Mouse (Mus musculus) stomach, postnatal 0 days (tissue): ENCODE data around the gene Scaper. TPM values are rescaled to one million over a fixed set of nuclear protein-coding genes. Genes with fewer than 3 reads are reported as not detected.

Experiments used
- ATAC-seq: fragments of 200-750 bp; cut with Nextera tagmentation; 2 replicates; pipeline ENCODE4 v1.8.0; 2017; ENCODE audit not compliant: low FRiP score, low TSS enrichment
- DNase-seq: peaks from one replicate; pipeline ENCODE4 v3.0.0-alpha.2; 2016; ENCODE audit warnings: low spot score
- H3K27ac ChIP-seq: fragments of 300-500 bp; sonication (generic); replicated peaks from 2 replicates; pipeline ENCODE4 v1.5.1; 2014; ENCODE audit warnings: mild to moderate bottlenecking, control low read depth
- H3K27me3 ChIP-seq: fragments of 300-500 bp; sonication (generic); 2 replicates; pipeline ENCODE4 v1.6.1; 2014; ENCODE audit warnings: low read length; ENCODE audit not compliant: control insufficient read depth, insufficient read depth
- H3K36me3 ChIP-seq: fragments of 300-500 bp; sonication (generic); 2 replicates; pipeline ENCODE4 v1.6.1; 2014; ENCODE audit warnings: low read length, mixed read lengths; ENCODE audit not compliant: control insufficient read depth, insufficient read depth
- H3K4me1 ChIP-seq: fragments of 300-500 bp; sonication (generic); replicated peaks from 2 replicates; pipeline ENCODE4 v1.6.1; 2014; ENCODE audit warnings: antibody characterized with exemption; ENCODE audit not compliant: control insufficient read depth, insufficient read depth
- H3K4me2 ChIP-seq: fragments of 300-500 bp; sonication (generic); replicated peaks from 2 replicates; pipeline ENCODE4 v1.6.1; 2014; ENCODE audit warnings: low read depth, mild to moderate bottlenecking, control low read depth, moderate library complexity
- H3K4me3 ChIP-seq: fragments of 300-500 bp; sonication (generic); 2 replicates; pipeline ENCODE4 v1.5.1; 2014; ENCODE audit warnings: low read depth, low read length, control low read depth
- H3K9ac ChIP-seq: fragments of 300-500 bp; sonication (generic); 2 replicates; pipeline ENCODE4 v1.6.1; 2014; ENCODE audit warnings: mild to moderate bottlenecking, low read length, control low read depth, mixed read lengths
- H3K9me3 ChIP-seq: fragments of 300-500 bp; sonication (generic); 2 replicates; pipeline ENCODE4 v1.6.1; 2016; ENCODE audit warnings: low read length; ENCODE audit not compliant: control insufficient read depth
- CTCF ChIP-seq: IDR thresholded peaks from 2 replicates; pipeline ENCODE4 v1.5.1; 2016; ENCODE audit warnings: antibody characterized with exemption, low read depth, mild to moderate bottlenecking, moderate library complexity
- EP300 ChIP-seq: optimal IDR thresholded peaks from 2 replicates; pipeline ENCODE3; 2016; ENCODE audit warnings: antibody characterized with exemption
- WGBS: fragments of 180-500 bp; shearing (Covaris S2); extraction: QIAGEN DNeasy Blood & Tissue Kit; methylation state at CpG from one replicate; pipeline ENCODE4 v1.1.7; 2014; 5-methylcytosine and 5-hydroxymethylcytosine counted together
- polyA plus RNA-seq: library from polyadenylated mRNA; unstranded; fragments of >200 nt; fragmentation: Nextera tagmentation; extraction: Ambion mirVana; gene quantifications from 2 replicates; pipeline ENCODE4 v1.2.1, GENCODE M21; 2015

Gene Scaper
- 5.6 and 5.9 TPM in 2 replicates for polyA plus RNA-seq

- no peaks in the 10 kb centered on the region for H3K9me3 ChIP-seq
- ATAC-seq (peak; percentile 97), DNase-seq (peak; percentile 95)
- H3K4me3 ChIP-seq: peak within 1 kb of the TSS; percentile 78
- H3K4me1 ChIP-seq: no peaks in the 10 kb centered on the region
- H3K36me3 ChIP-seq: no peaks in the 10 kb centered on the region
- WGBS: under 1% methylated on average over 46 of the region's 60 CpGs
- peak within 1 kb of the TSS; percentile 86 for H3K27ac ChIP-seq
- no peaks in the 10 kb centered on the region for H3K27me3 ChIP-seq
- TF ChIP-seq CTCF: peak; percentile 64
- no peak for TF ChIP-seq EP300
- peak within 1 kb of the TSS; percentile 88 for H3K9ac ChIP-seq
- H3K4me2 ChIP-seq: peak within 1 kb of the TSS; percentile 77
Measured at GRCm38 (mm10) chr9:55937664-55938617, at the start of gene Scaper. Gene Scaper, minus strand, starts transcription at chr9:55938119.

- Histone ChIP-seq H3K4me3 (no peak overlapping the region), H3K27ac (no peak overlapping the region), H3K9ac (no peak overlapping the region), H3K4me2 (no peak overlapping the region), H3K4me1 (no peaks in the 10 kb centered on the region), H3K36me3 (no peaks in the 10 kb centered on the region), H3K9me3 (no peaks in the 10 kb centered on the region), H3K27me3 (no peaks in the 10 kb centered on the region)
- ATAC-seq: no peak
- peak; percentile 70 for TF ChIP-seq CTCF
- no peak for TF ChIP-seq EP300
- WGBS: 29% methylated on average over 1 of the region's 1 CpGs
- peak; percentile 17 for DNase-seq
Measured at GRCm38 (mm10) chr9:55946819-55947218, 8.9 kb upstream of the Scaper start.

- no peak overlapping the region for H3K4me3 ChIP-seq
Measured at GRCm38 (mm10) chr9:55941356-55941755, 3.4 kb upstream of the Scaper start.

GRCm38 (mm10) chr9:55938618-55938985, 683 bp upstream of the Scaper start:
- 14% methylated on average over 6 of the region's 6 CpGs for WGBS
- H3K4me3 ChIP-seq: peak overlapping the region; percentile 78
- no peaks in the 10 kb centered on the region for H3K9me3 ChIP-seq
- no peaks in the 10 kb centered on the region for H3K4me1 ChIP-seq
- no peak for DNase-seq
- no peaks in the 10 kb centered on the region for H3K36me3 ChIP-seq
- H3K4me2 ChIP-seq: peak overlapping the region; percentile 77
- TF ChIP-seq EP300 (no peak), CTCF (no peak)
- H3K27me3 ChIP-seq: no peaks in the 10 kb centered on the region
- peak overlapping the region; percentile 88 for H3K9ac ChIP-seq
- no peak for ATAC-seq
- peak overlapping the region; percentile 86; the same call in 1 of the 2 replicates for H3K27ac ChIP-seq

More at GRCm38 (mm10) chr9:55941356-55941755, 3.4 kb upstream of the Scaper start:
- H3K9me3 ChIP-seq: no peaks in the 10 kb centered on the region
- ATAC-seq: no peak
- no peaks in the 10 kb centered on the region for H3K36me3 ChIP-seq
- no peaks in the 10 kb centered on the region for H3K27me3 ChIP-seq
- H3K27ac ChIP-seq: no peak overlapping the region
- no peak for DNase-seq
- H3K4me2 ChIP-seq: no peak overlapping the region
- TF ChIP-seq EP300 (no peak), CTCF (no peak)
- H3K4me1 ChIP-seq: no peaks in the 10 kb centered on the region
- 0 out of 2 replicates have a peak overlapping the region, but pooled peaks have one; percentile 18 for H3K9ac ChIP-seq

GRCm38 (mm10) chr9:55937224-55937663, 675 bp downstream of the Scaper start:
- H3K4me3 ChIP-seq: peak overlapping the region; percentile 78
- H3K4me2 ChIP-seq: peak overlapping the region; percentile 77
- DNase-seq (peak; percentile 18), ATAC-seq (no peak)
- H3K27ac ChIP-seq: peak overlapping the region; percentile 53; the same call in 1 of the 2 replicates
- TF ChIP-seq CTCF: no peak
- no peak for TF ChIP-seq EP300
- H3K9ac ChIP-seq: peak overlapping the region; percentile 88
- H3K36me3 ChIP-seq: no peaks in the 10 kb centered on the region
- H3K27me3 ChIP-seq: no peaks in the 10 kb centered on the region
- no peaks in the 10 kb centered on the region for H3K9me3 ChIP-seq
- WGBS: 23% methylated on average over 5 of the region's 5 CpGs
- no peaks in the 10 kb centered on the region for H3K4me1 ChIP-seq

- no peak for DNase-seq
Measured at GRCm38 (mm10) chr9:55932482-55932881, 5.4 kb downstream of the Scaper start.

More at GRCm38 (mm10) chr9:55932482-55932881, 5.4 kb downstream of the Scaper start:
- H3K4me2 ChIP-seq: no peak overlapping the region
- no peaks in the 10 kb centered on the region for H3K36me3 ChIP-seq
- WGBS: 74% methylated on average over 1 of the region's 1 CpGs
- TF ChIP-seq CTCF (no peak), EP300 (no peak)
- no peak overlapping the region for H3K9ac ChIP-seq
- no peak overlapping the region for H3K4me3 ChIP-seq
- H3K27me3 ChIP-seq: no peaks in the 10 kb centered on the region
- no peak overlapping the region for H3K27ac ChIP-seq
- ATAC-seq: no peak
- no peaks in the 10 kb centered on the region for H3K4me1 ChIP-seq
- no peaks in the 10 kb centered on the region for H3K9me3 ChIP-seq
